Mouse (Mus musculus): ENCODE results near the gene Slc13a5. TPM values are rescaled to one million over a fixed set of nuclear protein-coding genes. Genes with fewer than 3 reads are reported as not detected.

Gene Slc13a5
- total RNA-seq, 2 experiments from 2014 or later, result not detected

DNA sequence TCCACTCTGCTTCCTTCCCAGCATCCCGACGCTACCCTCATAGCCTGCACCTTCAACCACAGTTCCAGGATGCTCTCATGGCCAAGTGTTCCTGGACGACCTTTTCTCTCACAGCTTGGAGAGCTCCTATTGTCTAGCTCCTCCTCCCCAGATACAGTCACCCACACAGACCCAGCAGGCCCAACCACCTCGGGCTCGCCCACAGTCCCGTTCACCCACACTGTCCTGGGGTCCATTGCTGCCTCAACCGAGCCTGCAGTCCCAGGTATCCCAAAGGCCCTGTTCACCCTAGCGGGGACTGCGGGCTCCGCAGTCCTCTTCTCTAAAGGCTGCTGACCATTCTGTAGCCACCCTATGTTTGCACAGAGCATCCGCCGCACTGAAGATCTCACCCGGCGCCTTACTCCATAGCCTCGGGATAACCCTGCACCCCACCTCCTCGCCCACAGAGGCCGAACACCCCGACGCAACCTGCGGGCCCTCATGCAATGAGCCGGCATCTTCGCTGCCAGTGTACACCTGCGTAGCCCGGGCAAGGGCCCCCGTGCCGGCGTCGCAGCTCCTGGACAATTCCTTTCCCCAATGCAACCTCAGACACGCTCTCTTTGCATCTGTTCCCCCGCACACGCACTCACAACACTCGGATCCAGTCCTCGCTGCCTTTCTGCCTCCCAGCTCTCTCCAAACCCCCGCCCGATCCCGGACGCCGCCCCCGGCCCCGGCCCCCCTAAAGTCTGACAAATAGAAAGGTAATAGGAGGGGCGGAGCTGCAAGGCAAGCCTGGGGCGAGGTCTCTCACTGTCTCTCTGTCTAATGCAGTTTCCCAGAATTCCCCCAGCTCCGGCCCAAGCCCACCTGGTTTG is 60.5 kb downstream of the Slc13a5 start, which contains the start of gene Gm43951:
Gm43951 (minus strand) TSS at position 500 of the 863 bp plus-strand sequence.
- no peak for DNase-seq (ENCODE audit: low spot score)

DNA sequence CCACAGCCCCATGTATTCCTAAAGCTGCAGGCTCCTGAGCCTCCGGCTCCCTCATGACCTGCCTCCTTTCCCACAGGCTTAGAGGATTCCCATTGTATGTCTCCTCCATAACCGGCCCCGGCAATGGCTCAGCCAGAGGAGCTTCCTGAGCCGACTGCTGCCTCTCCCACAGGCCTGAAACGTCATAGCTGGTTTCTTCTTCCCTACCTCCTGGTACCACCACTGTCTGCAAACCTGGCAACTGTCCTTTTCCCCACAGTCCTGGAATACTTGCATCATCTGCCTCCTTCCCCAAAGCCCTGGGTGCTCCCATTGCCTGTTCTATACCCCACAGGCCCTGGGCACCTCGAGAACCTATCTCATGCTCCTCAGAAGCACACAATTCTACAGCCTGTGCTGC is 61.8 kb downstream of the Slc13a5 start:
- no peak for DNase-seq (ENCODE audit: low spot score)

DNA sequence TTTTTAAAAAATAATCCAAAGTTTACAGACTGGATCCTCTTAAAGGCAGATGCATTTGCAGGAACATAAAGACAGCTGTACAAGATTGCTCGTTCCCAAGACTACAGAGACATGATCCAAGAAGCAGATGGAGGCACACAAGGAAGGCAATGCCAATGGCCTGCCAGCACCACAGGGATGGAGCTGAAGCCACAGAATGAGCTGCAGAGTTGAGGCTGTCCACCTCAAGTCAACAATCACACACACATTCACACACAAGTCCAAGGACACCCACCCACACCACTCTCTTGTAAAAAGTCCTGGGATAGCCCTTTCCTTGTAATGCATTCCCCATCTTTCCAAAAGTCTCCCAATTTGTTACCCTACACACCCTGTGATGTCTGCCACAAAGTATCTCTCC is 63.6 kb downstream of the Slc13a5 start:
- DNase-seq (ENCODE audit: low spot score), result no peak

DNA sequence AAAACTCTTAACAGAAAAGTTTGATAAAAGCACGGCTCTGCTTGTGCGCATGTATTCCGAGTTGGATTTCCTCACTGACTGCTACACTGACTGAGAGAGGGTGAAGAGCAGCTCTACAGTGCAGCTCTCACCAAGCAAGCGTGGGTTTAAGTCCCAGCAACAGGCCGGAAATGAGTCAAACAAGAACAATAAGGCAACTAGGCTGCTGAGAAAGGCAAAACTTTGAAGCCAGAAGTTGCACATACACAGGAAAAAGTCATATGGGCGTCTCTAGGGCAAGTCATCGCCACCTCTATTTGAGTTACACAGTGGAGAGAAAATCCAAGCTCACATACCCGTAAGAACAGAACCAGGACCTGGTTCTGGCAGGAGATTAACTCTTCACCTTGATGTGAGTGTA is 70.5 kb downstream of the Slc13a5 start:
- DNase-seq (ENCODE audit: low spot score), result no peak

DNA sequence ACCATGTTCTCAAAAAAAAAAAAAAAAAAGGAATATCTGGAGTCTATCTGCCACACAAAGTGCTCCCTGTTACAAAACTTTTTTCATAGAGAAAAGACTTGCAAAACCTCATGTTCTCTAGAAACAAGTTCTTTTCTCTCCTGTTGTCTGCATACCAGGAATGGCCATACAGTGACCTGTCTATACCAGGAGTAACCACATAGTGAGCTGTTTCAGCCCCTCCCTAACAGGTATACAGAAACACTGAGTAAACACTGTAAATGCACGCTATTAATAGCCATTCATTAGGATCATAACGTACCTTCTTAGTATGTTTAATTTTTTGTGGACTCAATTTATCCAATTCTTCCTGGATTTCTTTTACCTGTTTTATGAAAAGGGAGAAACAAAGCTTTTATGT is 72.8 kb downstream of the Slc13a5 start:
- no peak for DNase-seq (ENCODE audit: low spot score)

Other genes starting within 250 kb of the Slc13a5 start
- gene Aipl1, start 229.7 kb downstream of the Slc13a5 start, total RNA-seq (2021), result not detected
- gene Pimreg, start 225.2 kb downstream of the Slc13a5 start, total RNA-seq (2021), result not detected
- gene Pitpnm3, start 131.4 kb downstream of the Slc13a5 start, total RNA-seq (2021), result 1 to 10 TPM; 2.0 to 2.3 TPM
- gene Gm43951, start 60.4 kb downstream of the Slc13a5 start, total RNA-seq (2021), result under 1 TPM; 0.09 to 0.17 TPM
- gene 4933427D14Rik, start 59.8 kb downstream of the Slc13a5 start, total RNA-seq (2021), result 1 to 10 TPM in 1 of 2 experiments, under 1 TPM in 1; 0.83 to 1.0 TPM
- 10 to 100 TPM; 31.7 to 34.4 TPM for gene Txndc17, start 59.7 kb downstream of the Slc13a5 start, total RNA-seq (2021)
- gene Med31, start 51.6 kb downstream of the Slc13a5 start, total RNA-seq (2021), result 1 to 10 TPM; 6.9 to 7.1 TPM
- 1 to 10 TPM; 2.3 to 2.8 TPM for gene Xaf1, start 34.4 kb upstream of the Slc13a5 start, total RNA-seq (2021)
- not detected for gene Fbxo39, start 47.2 kb upstream of the Slc13a5 start, total RNA-seq (2021)
- gene Tekt1, start 95.2 kb upstream of the Slc13a5 start, total RNA-seq (2021), result 1 to 10 TPM; 1.6 to 3.4 TPM
- 100 to 1,000 TPM; 311 to 327 TPM for gene Smtnl2, start 144.5 kb upstream of the Slc13a5 start, total RNA-seq (2021)
- gene Ggt6, start 168.3 kb upstream of the Slc13a5 start, total RNA-seq (2021), result 1 to 10 TPM; 2.1 to 2.3 TPM
- 10 to 100 TPM; 54.7 to 63.3 TPM for gene Mybbp1a, start 174.1 kb upstream of the Slc13a5 start, total RNA-seq (2021)
- gene Spns2, start 222.7 kb upstream of the Slc13a5 start, total RNA-seq (2021), result 10 to 100 TPM; 26.5 to 42.7 TPM

All from gastrocnemius, adult 18-20 months (tissue).